Mouse (Mus musculus): ENCODE measurements around the gene Zhx3. TPM values are rescaled to one million over a fixed set of nuclear protein-coding genes. Genes with fewer than 3 reads are reported as not detected.

The Zhx3 gene
- 4.8 to 6.4 TPM (median 5.8 TPM) in 4 replicates for total RNA-seq (2023; ENCODE audit: inconsistent age)

GRCm38 (mm10) chr2:160872890-160873382 lies at the start of gene Zhx3:
Zhx3 (minus strand) TSS chr2:160872998.

GRCm38 (mm10) chr2:160912231-160912671 lies 39.5 kb upstream of the Zhx3 start, which contains the start of gene Emilin3:
Emilin3 (minus strand) TSS chr2:160912328.

GRCm38 (mm10) chr2:160880453-160881195 lies 7.8 kb upstream of the Zhx3 start, which contains the start of gene Lpin3:
Lpin3 (plus strand) TSS chr2:160880670.

GRCm38 (mm10) chr2:160731117-160731838 lies 141.5 kb downstream of the Zhx3 start, which contains the start of gene Plcg1:
Plcg1 (plus strand) TSS chr2:160731300.

Other genes with a start within 250 kb of the Zhx3 start
- gene Top1, start 227.1 kb downstream of the Zhx3 start, total RNA-seq (2023; ENCODE audit: inconsistent age) = 142 to 158 TPM (median 151 TPM) in 4 replicates
- gene Plcg1, start 141.7 kb downstream of the Zhx3 start, total RNA-seq (2023; ENCODE audit: inconsistent age) = 39.0 to 48.1 TPM (median 41.3 TPM) in 4 replicates
- not detected in 4 replicates for gene Lpin3, start 7.7 kb upstream of the Zhx3 start, total RNA-seq (2023; ENCODE audit: inconsistent age)
- gene Emilin3, start 39.3 kb upstream of the Zhx3 start, total RNA-seq (2023; ENCODE audit: inconsistent age) = 0.18 to 0.19 TPM in 2 of 4 replicates, not detected in the others
- 92.5 to 112 TPM (median 107 TPM) in 4 replicates for gene Chd6, start 236.1 kb upstream of the Zhx3 start, total RNA-seq (2023; ENCODE audit: inconsistent age)

Data from B cell, adult (primary cell).